Mouse (Mus musculus) stomach, postnatal 0 days (tissue): ENCODE measurements at regions not wholly inside any gene's neighbourhood (a gene's known extent, or its start where the extent isn't known, plus 50 kb on each side); places are given as distances from the start of the nearest gene placed in this dataset.
"Not testable (repeated sequence)": the region's sequence is repeated elsewhere in the genome, so short reads cannot be mapped to it uniquely, and the experiment has no call there.

ENCODE experiments used
- ATAC-seq: fragments of 200-750 bp; cut with Nextera tagmentation; 2 replicates; pipeline ENCODE4 v1.8.0; 2017; ENCODE audit not compliant: low FRiP score, low TSS enrichment
- DNase-seq: peaks from one replicate; pipeline ENCODE4 v3.0.0-alpha.2; 2016; ENCODE audit warnings: low spot score
- H3K27ac ChIP-seq: fragments of 300-500 bp; sonication (generic); replicated peaks from 2 replicates; pipeline ENCODE4 v1.5.1; 2014; ENCODE audit warnings: mild to moderate bottlenecking, control low read depth
- H3K27me3 ChIP-seq: fragments of 300-500 bp; sonication (generic); 2 replicates; pipeline ENCODE4 v1.6.1; 2014; ENCODE audit warnings: low read length; ENCODE audit not compliant: control insufficient read depth, insufficient read depth
- H3K36me3 ChIP-seq: fragments of 300-500 bp; sonication (generic); 2 replicates; pipeline ENCODE4 v1.6.1; 2014; ENCODE audit warnings: low read length, mixed read lengths; ENCODE audit not compliant: control insufficient read depth, insufficient read depth
- H3K4me1 ChIP-seq: fragments of 300-500 bp; sonication (generic); replicated peaks from 2 replicates; pipeline ENCODE4 v1.6.1; 2014; ENCODE audit warnings: antibody characterized with exemption; ENCODE audit not compliant: control insufficient read depth, insufficient read depth
- H3K4me2 ChIP-seq: fragments of 300-500 bp; sonication (generic); replicated peaks from 2 replicates; pipeline ENCODE4 v1.6.1; 2014; ENCODE audit warnings: low read depth, mild to moderate bottlenecking, control low read depth, moderate library complexity
- H3K4me3 ChIP-seq: fragments of 300-500 bp; sonication (generic); 2 replicates; pipeline ENCODE4 v1.5.1; 2014; ENCODE audit warnings: low read depth, low read length, control low read depth
- H3K9ac ChIP-seq: fragments of 300-500 bp; sonication (generic); 2 replicates; pipeline ENCODE4 v1.6.1; 2014; ENCODE audit warnings: mild to moderate bottlenecking, low read length, control low read depth, mixed read lengths
- H3K9me3 ChIP-seq: fragments of 300-500 bp; sonication (generic); 2 replicates; pipeline ENCODE4 v1.6.1; 2016; ENCODE audit warnings: low read length; ENCODE audit not compliant: control insufficient read depth
- CTCF ChIP-seq: IDR thresholded peaks from 2 replicates; pipeline ENCODE4 v1.5.1; 2016; ENCODE audit warnings: antibody characterized with exemption, low read depth, mild to moderate bottlenecking, moderate library complexity
- EP300 ChIP-seq: optimal IDR thresholded peaks from 2 replicates; pipeline ENCODE3; 2016; ENCODE audit warnings: antibody characterized with exemption
- WGBS: fragments of 180-500 bp; shearing (Covaris S2); extraction: QIAGEN DNeasy Blood & Tissue Kit; methylation state at CpG from one replicate; pipeline ENCODE4 v1.1.7; 2014; 5-methylcytosine and 5-hydroxymethylcytosine counted together

GRCm38 (mm10) chr4:10670846-10671428, 203.4 kb upstream of the 2610301B20Rik start:
- WGBS, result 51% methylated on average over 6 of the region's 6 CpGs

DNA sequence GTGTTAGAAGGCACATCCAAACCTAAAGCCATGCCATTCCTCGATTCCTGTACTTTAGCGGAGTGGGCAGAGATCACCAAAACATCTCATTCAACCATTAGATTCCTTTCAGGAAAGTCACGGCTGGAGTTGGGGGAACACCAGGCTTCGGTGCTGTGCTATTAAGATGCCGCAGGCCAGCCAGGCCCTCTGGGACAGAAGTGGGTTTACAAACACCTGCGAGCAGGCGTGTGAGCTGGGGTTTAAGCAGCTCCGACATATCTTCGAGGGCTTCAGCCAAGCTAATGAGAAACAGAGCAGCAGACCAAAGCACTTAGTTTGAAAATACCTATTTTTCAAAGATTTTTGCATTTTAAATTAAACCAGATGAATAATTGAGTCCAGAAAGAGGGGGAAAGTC, 183.2 kb upstream of the 2610301B20Rik start:
- WGBS, result 74% methylated on average over 9 of the region's 9 CpGs
- H3K27me3 ChIP-seq, result no peaks in the 10 kb centered on the region
- H3K27ac ChIP-seq, result no peak overlapping the region
- DNase-seq (no peak), ATAC-seq (no peak)
- H3K4me3 ChIP-seq, result no peak overlapping the region
- H3K9ac ChIP-seq, result no peak overlapping the region
- H3K4me1 ChIP-seq, result no peaks in the 10 kb centered on the region
- TF ChIP-seq CTCF, result no peak
- no peak for TF ChIP-seq EP300
- no peaks in the 10 kb centered on the region for H3K36me3 ChIP-seq
- H3K4me2 ChIP-seq, result no peak overlapping the region
- H3K9me3 ChIP-seq, result no peaks in the 10 kb centered on the region

More at GRCm38 (mm10) chr4:10670846-10671428, 203.4 kb upstream of the 2610301B20Rik start:
- H3K9me3 ChIP-seq, result no peaks in the 10 kb centered on the region
- H3K4me1 ChIP-seq, result no peaks in the 10 kb centered on the region
- ATAC-seq (no peak), DNase-seq (no peak)
- H3K9ac ChIP-seq, result no peak overlapping the region
- TF ChIP-seq CTCF, result no peak
- no peak for TF ChIP-seq EP300
- H3K27ac ChIP-seq, result no peak overlapping the region
- H3K36me3 ChIP-seq, result no peaks in the 10 kb centered on the region
- no peak overlapping the region for H3K4me3 ChIP-seq
- H3K4me2 ChIP-seq, result no peak overlapping the region
- no peaks in the 10 kb centered on the region for H3K27me3 ChIP-seq

- no peak overlapping the region for H3K4me2 ChIP-seq
- no peaks in the 10 kb centered on the region for H3K36me3 ChIP-seq
- no peaks in the 10 kb centered on the region for H3K27me3 ChIP-seq
- no peak overlapping the region for H3K9ac ChIP-seq
- WGBS, result 65% methylated on average over 2 of the region's 2 CpGs
- no peak overlapping the region for H3K4me3 ChIP-seq
- no peak overlapping the region for H3K27ac ChIP-seq
- TF ChIP-seq EP300, result no peak
- no peak for TF ChIP-seq CTCF
- ATAC-seq (peak; percentile 93), DNase-seq (peak; percentile 66)
- no peaks in the 10 kb centered on the region for H3K9me3 ChIP-seq
- no peaks in the 10 kb centered on the region for H3K4me1 ChIP-seq
Observed at GRCm38 (mm10) chr4:10692860-10693259, 181.4 kb upstream of the 2610301B20Rik start.

DNA sequence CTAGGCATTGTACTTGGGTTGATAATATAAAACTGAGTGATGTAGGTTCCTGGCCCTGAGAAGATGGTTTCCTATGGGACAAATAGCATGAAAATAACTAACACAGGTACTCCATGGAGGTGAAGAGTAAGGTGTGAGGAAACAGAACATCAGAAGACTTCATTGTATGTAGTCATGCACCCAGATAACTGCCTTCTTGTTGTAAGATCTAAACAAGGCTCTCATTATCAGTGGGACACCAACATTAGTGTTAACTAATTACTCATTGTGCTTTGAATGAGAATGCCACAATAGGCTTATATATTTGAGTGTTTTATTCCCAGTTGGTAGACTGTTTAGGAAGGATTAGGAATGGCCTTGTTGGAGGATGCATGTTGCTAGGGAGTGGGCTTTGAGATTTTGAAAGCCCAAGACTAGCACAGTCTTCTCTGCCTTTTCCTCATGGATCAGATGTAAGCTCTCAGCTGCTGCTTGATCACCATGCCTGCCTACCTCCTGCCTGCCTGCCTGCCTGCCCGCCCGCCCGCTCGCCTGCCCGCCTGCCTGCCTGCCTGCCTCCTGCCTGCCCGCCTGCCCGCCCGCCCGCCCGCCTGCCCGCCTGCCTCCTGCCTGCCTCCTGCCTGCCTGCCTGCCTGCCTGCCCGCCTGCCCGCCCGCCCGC, 180.7 kb upstream of the 2610301B20Rik start:
- no peak overlapping the region for H3K27ac ChIP-seq
- no peaks in the 10 kb centered on the region for H3K4me1 ChIP-seq
- no peaks in the 10 kb centered on the region for H3K27me3 ChIP-seq
- H3K4me2 ChIP-seq, result 0 out of 2 replicates have a peak overlapping the region, but pooled peaks have one; percentile 17
- H3K36me3 ChIP-seq, result no peaks in the 10 kb centered on the region
- no peak for TF ChIP-seq CTCF
- TF ChIP-seq EP300, result no peak
- no peak overlapping the region for H3K9ac ChIP-seq
- ATAC-seq (peak; percentile 26; the same call in 1 of the 2 replicates), DNase-seq (no peak)
- H3K4me3 ChIP-seq, result no peak overlapping the region
- no peaks in the 10 kb centered on the region for H3K9me3 ChIP-seq
- WGBS, result 43% methylated on average over 5 of the region's 15 CpGs

- H3K27me3 ChIP-seq, H3K4me2 ChIP-seq, ATAC-seq, H3K9ac ChIP-seq, H3K4me1 ChIP-seq, H3K9me3 ChIP-seq, H3K4me3 ChIP-seq, H3K27ac ChIP-seq, H3K36me3 ChIP-seq: not testable (repeated sequence)
- peak; percentile 9; the same call in 1 of the 2 replicates for TF ChIP-seq CTCF
- no CpG with 5 or more reads among the region's 21 CpGs for WGBS
- peak; percentile 67 for DNase-seq
Observed at GRCm38 (mm10) chr4:10694106-10694748, 180.1 kb upstream of the 2610301B20Rik start.
